Mouse (Mus musculus) lung, embryonic 14.5 days (tissue): Measurements from ENCODE around the gene Slc27a1. TPM values are rescaled to one million over a fixed set of nuclear protein-coding genes. Genes with fewer than 3 reads are reported as not detected.

Experiments used
- ATAC-seq: fragments of 200-750 bp; cut with Nextera tagmentation; 2 replicates; pipeline ENCODE4 v1.8.0; 2017; ENCODE audit warnings: mild to moderate bottlenecking, moderate TSS enrichment, moderate library complexity; ENCODE audit not compliant: insufficient read depth
- DNase-seq: peaks from one replicate; pipeline ENCODE4 v3.0.0-alpha.2; 2015
- H3K27ac ChIP-seq: fragments of 300-500 bp; sonication (generic); 2 replicates; pipeline ENCODE4 v1.5.1; 2014; ENCODE audit warnings: low read depth, mild to moderate bottlenecking, moderate library complexity
- H3K27me3 ChIP-seq: fragments of 300-500 bp; sonication (generic); 2 replicates; pipeline ENCODE4 v1.6.1; 2014; ENCODE audit warnings: low read length, control low read depth; ENCODE audit not compliant: insufficient read depth
- H3K36me3 ChIP-seq: fragments of 300-500 bp; sonication (generic); 2 replicates; pipeline ENCODE4 v1.6.1; 2014; ENCODE audit warnings: control low read depth; ENCODE audit not compliant: insufficient read depth
- H3K4me1 ChIP-seq: fragments of 300-500 bp; sonication (generic); 2 replicates; pipeline ENCODE4 v1.6.1; 2014; ENCODE audit warnings: antibody characterized with exemption, control low read depth; ENCODE audit not compliant: insufficient read depth
- H3K4me2 ChIP-seq: fragments of 300-500 bp; sonication (generic); 2 replicates; pipeline ENCODE4 v1.6.1; 2014; ENCODE audit warnings: mild to moderate bottlenecking
- H3K4me3 ChIP-seq: fragments of 300-500 bp; sonication (generic); 2 replicates; pipeline ENCODE4 v1.5.1; 2014; ENCODE audit warnings: low read depth, low read length
- H3K9ac ChIP-seq: fragments of 300-500 bp; sonication (generic); 2 replicates; pipeline ENCODE4 v1.6.1; 2014
- H3K9me3 ChIP-seq: fragments of 300-500 bp; sonication (generic); 2 replicates; pipeline ENCODE4 v1.6.1; 2016; ENCODE audit warnings: low read depth, low read length, control low read depth
- CTCF ChIP-seq: IDR thresholded peaks from 2 replicates; pipeline ENCODE4 v1.5.1; 2016; ENCODE audit warnings: antibody characterized with exemption, low read depth
- WGBS: fragments of 180-500 bp; shearing (Covaris S2); extraction: QIAGEN DNeasy Blood & Tissue Kit; methylation state at CpG from one replicate; pipeline ENCODE4 v1.1.7; 2014; 5-methylcytosine and 5-hydroxymethylcytosine counted together
- polyA plus RNA-seq: library from polyadenylated mRNA; unstranded; fragments of >200 nt; fragmentation: Nextera tagmentation; extraction: Ambion mirVana; gene quantifications from 2 replicates; pipeline ENCODE4 v1.2.1, GENCODE M21; 2014

Slc27a1 gene
- polyA plus RNA-seq, 1 experiment from 2014 or later, result 19.9 TPM

DNA sequence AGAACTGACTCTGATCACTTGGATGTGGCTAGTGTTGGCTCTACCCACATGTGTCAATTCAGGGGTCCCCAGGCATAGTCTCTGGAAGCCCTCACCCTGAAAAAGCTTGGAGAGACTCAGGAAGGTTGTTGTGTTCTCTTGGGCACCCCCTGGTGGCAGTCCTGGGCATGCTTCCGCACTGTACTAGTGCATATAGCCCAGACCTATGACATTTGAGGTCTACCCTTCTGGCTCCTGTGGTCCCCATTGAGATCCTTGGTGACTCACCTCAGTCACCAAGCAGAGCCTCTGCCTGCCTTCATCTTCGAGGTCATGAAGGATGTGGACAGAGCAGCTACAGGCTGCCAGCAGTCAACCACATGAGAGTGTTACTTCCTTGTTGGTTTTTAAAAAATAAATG is 18.2 kb downstream of the Slc27a1 start:
- Histone ChIP-seq H3K9me3 (no peaks in the 10 kb centered on the region), H3K4me1 (0 out of 2 replicates have a peak, but pooled peaks cover 3% of the 10 kb centered on the region), H3K27ac (no peak overlapping the region), H3K4me3 (no peak overlapping the region), H3K4me2 (no peak overlapping the region), H3K9ac (no peak overlapping the region), H3K36me3 (peaks cover 13% of the 10 kb centered on the region; the same call in 1 of the 2 replicates), H3K27me3 (no peaks in the 10 kb centered on the region)
- DNase-seq (peak; percentile 64), ATAC-seq (no peak)
- WGBS, result 70% methylated on average over 2 of the region's 2 CpGs
- peak; percentile 74 for TF ChIP-seq CTCF

DNA sequence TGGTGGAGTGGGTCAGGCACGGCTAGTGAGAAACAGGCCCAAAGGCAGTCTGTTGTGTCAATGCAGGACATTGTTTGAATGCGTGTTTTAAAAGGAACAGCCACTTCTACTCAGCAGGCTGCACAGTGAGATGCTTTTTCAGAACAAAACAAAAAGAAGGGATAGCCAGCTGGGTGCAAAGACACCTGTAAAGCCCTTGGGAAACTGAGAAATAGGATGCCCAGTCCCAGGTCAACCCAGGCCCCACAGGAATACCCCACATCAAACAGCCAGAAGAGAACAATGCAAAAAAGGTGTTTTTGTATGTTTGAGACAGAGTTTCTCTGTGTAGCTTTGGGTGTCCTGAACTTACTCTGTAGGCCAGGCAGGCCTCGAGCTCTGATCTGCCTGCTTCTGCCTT is 20.1 kb downstream of the Slc27a1 start:
- no peak for DNase-seq
- Histone ChIP-seq H3K36me3 (peaks cover 13% of the 10 kb centered on the region; the same call in 1 of the 2 replicates), H3K4me1 (0 out of 2 replicates have a peak, but pooled peaks cover 3% of the 10 kb centered on the region), H3K4me3 (no peak overlapping the region), H3K27me3 (no peaks in the 10 kb centered on the region), H3K4me2 (no peak overlapping the region), H3K9me3 (no peaks in the 10 kb centered on the region), H3K27ac (no peak overlapping the region), H3K9ac (no peak overlapping the region)
- no peak for TF ChIP-seq CTCF
- WGBS, result 63% methylated on average over 3 of the region's 3 CpGs
- ATAC-seq, result no peak

DNA sequence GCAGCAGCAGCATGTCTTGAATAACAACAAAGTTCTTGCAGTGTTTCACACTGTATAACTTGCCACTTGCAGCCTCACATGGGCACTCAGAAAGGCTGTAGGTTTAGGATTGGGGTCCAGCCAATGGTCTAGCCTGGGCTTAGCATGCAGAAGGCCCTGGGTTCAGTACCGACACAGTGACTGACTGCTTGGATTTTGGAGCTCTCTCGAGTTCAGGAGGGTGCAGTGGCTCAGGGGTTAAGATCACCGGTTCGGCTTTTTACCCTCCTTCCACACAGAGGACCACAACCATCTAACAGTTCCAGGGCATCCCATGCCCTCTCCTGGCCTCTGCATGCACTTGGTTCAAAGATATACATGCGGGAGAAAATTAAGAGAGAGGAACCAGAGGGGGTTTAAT is 22.3 kb downstream of the Slc27a1 start:
- DNase-seq, result no peak
- Histone ChIP-seq H3K9me3 (no peaks in the 10 kb centered on the region), H3K4me3 (peak overlapping the region; percentile 88), H3K27ac (peak overlapping the region; percentile 98; the same call in 1 of the 2 replicates), H3K4me2 (peak overlapping the region; percentile 98), H3K9ac (peak overlapping the region; percentile 91), H3K27me3 (no peaks in the 10 kb centered on the region), H3K4me1 (0 out of 2 replicates have a peak, but pooled peaks cover 3% of the 10 kb centered on the region), H3K36me3 (peaks cover 9% of the 10 kb centered on the region; the same call in 1 of the 2 replicates)
- ATAC-seq, result no peak
- no peak for TF ChIP-seq CTCF
- 18% methylated on average over 5 of the region's 5 CpGs for WGBS

DNA sequence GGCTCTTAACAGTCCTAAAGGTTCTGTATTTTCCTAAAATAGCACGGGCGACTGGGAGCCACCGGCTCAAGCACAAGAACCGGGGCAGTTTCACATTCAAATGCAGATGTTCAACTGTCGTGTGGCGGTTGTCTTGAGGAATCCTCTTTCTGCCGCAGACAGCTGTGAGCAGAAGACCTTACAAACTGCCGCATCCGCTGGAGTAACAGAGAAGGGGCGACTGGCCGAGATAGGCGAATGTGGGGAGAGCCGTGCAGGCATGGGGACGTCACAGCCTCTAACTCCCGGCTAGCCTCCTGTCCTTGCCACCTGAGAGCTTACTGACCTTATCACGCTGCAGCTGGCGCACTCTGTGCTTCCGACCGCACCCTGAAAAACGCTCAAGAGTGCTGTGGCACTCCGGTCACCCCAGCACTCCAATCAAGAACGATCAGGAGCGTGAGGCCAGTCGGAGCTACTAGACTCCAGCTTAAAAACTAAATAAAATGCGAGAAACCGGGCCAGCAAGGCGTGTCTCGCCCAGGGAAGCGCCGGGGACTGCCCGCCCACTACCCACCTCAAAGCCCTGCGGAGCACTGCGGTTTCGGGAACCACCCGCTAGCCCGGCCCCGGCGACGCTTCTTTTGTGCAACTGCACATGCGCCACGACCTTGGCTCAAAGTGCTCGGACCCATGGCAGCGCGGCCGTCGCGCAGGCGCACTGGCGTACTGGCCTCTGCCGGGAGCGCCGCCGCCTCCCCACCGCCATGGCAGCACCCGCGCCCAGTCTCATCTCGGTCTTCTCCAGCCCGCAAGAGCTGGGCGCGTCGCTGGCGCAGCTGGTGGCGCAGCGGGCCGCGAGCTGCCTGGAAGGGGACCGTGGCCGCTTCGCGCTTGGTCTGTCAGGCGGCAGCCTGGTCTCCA is 23.0 kb downstream of the Slc27a1 start, which contains the start of gene Pgls:
TSS of gene Pgls (plus strand) at position 706 of the 903 bp plus-strand sequence.
- DNase-seq, result peak; percentile 99
- Histone ChIP-seq H3K27me3 (no peaks in the 10 kb centered on the region), H3K27ac (peak within 1 kb of the TSS; percentile 98), H3K9ac (peak within 1 kb of the TSS; percentile 91), H3K36me3 (0 out of 2 replicates have a peak, but pooled peaks cover 8% of the 10 kb centered on the region), H3K4me2 (peak within 1 kb of the TSS; percentile 98), H3K4me3 (peak within 1 kb of the TSS; percentile 88), H3K4me1 (0 out of 2 replicates have a peak, but pooled peaks cover 3% of the 10 kb centered on the region), H3K9me3 (no peaks in the 10 kb centered on the region)
- peak; percentile 87 for ATAC-seq
- WGBS, result under 1% methylated on average over 71 of the region's 71 CpGs
- no peak for TF ChIP-seq CTCF

DNA sequence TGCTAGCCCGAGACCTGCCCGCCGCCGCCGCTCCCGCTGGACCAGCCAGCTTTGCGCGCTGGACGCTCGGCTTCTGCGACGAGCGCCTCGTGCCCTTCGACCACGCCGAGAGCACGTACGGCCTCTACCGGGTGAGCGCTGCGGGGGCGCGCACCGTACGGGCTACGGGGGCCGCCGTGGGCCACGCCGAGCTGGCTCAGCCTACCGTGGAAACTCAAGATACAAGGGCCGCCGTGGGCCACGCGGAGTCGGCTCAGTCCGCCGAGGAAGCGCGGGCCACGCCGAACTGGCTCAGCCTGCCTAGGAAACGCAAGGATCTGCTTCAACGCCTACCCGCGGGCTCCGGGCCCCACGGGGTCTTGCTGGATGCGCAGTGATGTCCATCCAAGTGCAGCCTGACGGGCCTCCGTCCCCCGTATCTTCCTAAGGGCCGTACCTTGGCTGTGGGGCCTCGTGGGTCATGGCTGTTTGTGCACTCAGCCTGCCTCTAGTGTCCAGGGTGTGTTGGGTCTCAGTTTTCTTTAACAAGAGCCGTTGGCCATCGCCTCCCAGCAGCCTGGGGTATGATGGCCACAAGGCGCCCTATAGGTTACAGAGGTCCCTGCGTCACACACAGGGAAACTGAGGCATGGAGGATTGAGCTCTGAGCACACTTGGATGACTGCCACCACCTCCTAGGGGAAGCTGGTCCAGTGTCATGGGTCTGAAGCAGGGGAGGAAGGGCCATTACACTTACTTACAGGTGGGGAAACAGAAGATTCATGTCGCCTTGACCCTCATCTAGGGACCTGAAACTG is 23.9 kb downstream of the Slc27a1 start:
- Histone ChIP-seq H3K4me2 (peak overlapping the region; percentile 98), H3K36me3 (0 out of 2 replicates have a peak, but pooled peaks cover 8% of the 10 kb centered on the region), H3K9ac (peak overlapping the region; percentile 91), H3K27me3 (no peaks in the 10 kb centered on the region), H3K27ac (peak overlapping the region; percentile 98), H3K4me3 (peak overlapping the region; percentile 88), H3K9me3 (no peaks in the 10 kb centered on the region), H3K4me1 (0 out of 2 replicates have a peak, but pooled peaks cover 3% of the 10 kb centered on the region)
- DNase-seq (peak; percentile 71), ATAC-seq (peak; percentile 69)
- 0 out of 2 replicates have a peak, but pooled peaks have one; percentile 1 for TF ChIP-seq CTCF
- WGBS, result 3% methylated on average over 60 of the region's 60 CpGs

DNA sequence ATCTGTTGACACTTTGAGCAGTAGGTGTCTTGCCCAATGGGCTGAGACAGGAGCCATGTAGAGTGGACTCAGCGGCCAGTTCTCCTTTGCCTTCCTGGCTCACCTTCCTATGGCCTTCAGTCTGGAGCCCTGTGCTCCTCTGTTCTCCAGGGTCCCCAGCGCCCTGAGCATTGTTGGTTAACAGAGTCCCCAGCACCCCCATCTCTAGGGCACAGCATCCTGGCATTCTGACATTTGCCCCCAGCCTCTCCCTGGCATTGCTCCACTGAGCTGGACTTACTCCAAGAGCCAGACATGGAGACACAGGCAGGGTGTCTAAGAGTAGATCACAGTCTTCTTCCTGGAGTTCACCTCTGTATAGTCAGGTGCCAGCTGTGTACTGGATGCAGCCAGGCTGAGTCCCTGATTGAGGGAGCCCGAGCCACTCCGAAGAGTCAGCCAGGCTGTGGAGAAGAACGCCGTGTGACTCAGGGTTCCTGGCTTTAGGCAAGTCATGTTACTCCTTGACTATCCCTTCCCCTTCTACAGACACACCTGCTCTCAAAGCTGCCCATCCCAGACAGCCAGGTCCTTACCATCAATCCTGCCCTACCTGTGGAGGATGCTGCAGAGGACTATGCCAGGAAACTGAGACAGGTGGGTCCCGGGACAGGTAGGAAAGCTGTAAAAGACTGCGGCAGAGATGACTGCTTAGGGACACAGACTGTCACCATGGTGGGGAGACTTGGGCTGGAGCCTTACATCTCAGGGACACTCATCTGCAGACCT is 25.1 kb downstream of the Slc27a1 start:
- H3K27me3 ChIP-seq, result no peaks in the 10 kb centered on the region
- H3K9ac ChIP-seq, result no peak overlapping the region
- no peak overlapping the region for H3K4me3 ChIP-seq
- no peak for DNase-seq
- TF ChIP-seq CTCF, result no peak
- H3K4me2 ChIP-seq, result no peak overlapping the region
- WGBS, result 87% methylated on average over 8 of the region's 8 CpGs
- H3K27ac ChIP-seq, result no peak overlapping the region
- H3K36me3 ChIP-seq, result 0 out of 2 replicates have a peak, but pooled peaks cover 8% of the 10 kb centered on the region
- ATAC-seq, result no peak
- H3K4me1 ChIP-seq, result 0 out of 2 replicates have a peak, but pooled peaks cover 3% of the 10 kb centered on the region
- H3K9me3 ChIP-seq, result no peaks in the 10 kb centered on the region
